Mouse (Mus musculus): Measurements from ENCODE around the gene Leo1.
"Not testable (repeated sequence)": the region's sequence is repeated elsewhere in the genome, so short reads cannot be mapped to it uniquely, and the experiment has no call there.

Gene Leo1

GRCm38 (mm10) chr9:75427366-75428273, 13.7 kb upstream of the Leo1 start:
- no peak for DNase-seq

GRCm38 (mm10) chr9:75428274-75428600, 13.1 kb upstream of the Leo1 start:
- DNase-seq, result no peak

- DNase-seq, result no peak
Observed at GRCm38 (mm10) chr9:75429040-75429439, 12.3 kb upstream of the Leo1 start.

DNA sequence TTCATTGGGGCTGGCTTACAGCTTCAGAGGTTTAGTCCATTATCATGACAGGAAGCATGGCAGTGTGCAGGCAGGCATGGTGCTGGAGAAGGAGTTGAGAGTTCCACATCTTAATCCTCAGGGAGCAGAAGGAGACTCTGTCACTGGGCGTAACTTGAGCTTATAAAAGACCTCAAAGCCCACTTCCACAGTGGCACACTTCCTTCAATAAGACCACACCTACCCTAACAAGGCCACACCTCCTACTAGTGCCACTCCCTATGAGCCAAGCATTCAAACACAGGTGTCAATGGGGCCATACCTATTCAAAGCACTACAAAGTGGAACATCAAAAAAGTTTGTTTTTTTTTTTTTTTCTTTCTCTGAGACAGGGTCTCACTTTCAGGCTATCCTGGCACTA, 11.7 kb upstream of the Leo1 start:
- no peak for DNase-seq

- no peak for DNase-seq
Observed at GRCm38 (mm10) chr9:75430822-75431621, 10.3 kb upstream of the Leo1 start.

GRCm38 (mm10) chr9:75432694-75433093, 8.6 kb upstream of the Leo1 start:
- no peak for DNase-seq

DNA sequence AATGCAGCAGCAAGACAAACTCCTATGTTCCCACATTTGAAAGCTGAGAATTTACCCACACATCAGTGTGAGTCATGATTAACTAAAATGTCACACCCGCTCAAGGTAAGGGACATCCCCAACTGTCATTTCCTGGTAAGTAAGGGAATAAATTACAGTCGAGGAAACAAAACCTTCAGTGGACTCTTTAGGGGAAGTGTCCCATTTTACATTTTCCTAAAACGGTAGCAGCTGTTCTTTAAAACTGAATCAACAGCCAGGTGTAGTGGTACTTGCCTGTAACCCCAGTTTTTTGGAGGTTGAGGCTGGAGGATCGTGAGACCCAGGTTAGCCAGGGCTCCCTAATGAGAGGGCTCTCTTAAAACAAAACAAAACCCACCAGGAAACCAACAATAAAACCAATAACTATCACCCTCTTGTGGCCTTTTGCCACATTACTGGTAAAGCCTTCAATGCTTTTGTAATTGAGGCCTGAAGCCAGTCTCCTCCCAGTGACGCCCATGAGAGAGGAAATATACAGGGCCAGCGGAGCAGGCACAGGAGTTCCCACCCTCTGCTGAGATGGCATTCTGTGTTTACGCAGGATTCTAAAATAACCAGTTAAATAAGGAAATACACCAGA, 7.0 kb upstream of the Leo1 start:
- DNase-seq, result peak in 1 of 2 experiments; percentile 44

- no peak for DNase-seq
Observed at GRCm38 (mm10) chr9:75434872-75435271, 6.5 kb upstream of the Leo1 start.

DNA sequence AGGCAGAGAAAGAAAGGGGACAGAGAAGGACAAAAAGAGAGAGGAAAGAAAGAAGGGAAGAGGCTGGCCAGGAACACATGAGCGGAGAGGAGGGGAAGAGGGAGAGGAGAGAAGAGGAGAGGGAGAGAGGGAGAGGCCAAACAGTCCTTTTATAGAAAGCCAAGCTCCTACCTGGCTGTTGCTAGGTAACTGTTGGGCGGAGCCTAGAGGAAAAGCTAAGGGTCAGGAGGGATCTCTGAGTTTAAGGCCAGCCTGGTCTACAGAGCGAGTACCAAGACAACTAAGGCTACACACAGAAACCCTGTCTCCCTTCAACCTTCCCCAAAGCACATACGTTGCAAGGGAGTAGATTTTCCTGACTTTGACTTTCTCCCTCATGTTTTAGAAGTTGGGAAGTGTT, 6.0 kb upstream of the Leo1 start:
- no peak for DNase-seq

- peak; percentile 48 to 59 for DNase-seq
Observed at GRCm38 (mm10) chr9:75435918-75436317, 5.4 kb upstream of the Leo1 start.

- peak in 1 of 2 experiments; percentile 37 for DNase-seq
Observed at GRCm38 (mm10) chr9:75437653-75438385, 3.5 kb upstream of the Leo1 start.

DNA sequence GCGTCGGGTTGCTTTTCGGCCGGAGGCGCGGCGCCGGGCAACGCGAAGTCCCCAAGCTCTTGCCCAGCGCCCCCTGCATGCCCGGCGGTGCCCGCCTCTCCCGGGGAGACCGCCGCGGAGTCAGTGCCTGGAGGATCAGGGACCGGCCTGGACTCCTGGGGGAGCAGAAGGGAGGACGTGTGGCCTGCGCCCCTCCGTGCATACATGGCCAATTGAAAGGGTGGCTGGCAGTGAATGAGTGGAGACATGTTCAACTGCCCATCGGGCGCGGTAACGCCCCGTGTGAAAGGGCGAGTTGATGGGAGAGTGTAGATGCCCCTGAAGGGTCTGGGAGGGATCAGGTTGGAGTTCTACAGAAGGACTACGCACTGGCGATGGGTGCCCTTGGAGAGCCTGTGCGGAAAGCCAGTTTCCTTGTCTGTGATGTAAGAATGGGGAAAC, 387 bp downstream of the Leo1 start:
- peak in 1 of 2 experiments; percentile 56 for DNase-seq

- DNase-seq, result no peak
Observed at GRCm38 (mm10) chr9:75444981-75445380, 3.7 kb downstream of the Leo1 start.

- DNase-seq, result not testable (repeated sequence)
Observed at GRCm38 (mm10) chr9:75446574-75446973, 5.2 kb downstream of the Leo1 start.

DNA sequence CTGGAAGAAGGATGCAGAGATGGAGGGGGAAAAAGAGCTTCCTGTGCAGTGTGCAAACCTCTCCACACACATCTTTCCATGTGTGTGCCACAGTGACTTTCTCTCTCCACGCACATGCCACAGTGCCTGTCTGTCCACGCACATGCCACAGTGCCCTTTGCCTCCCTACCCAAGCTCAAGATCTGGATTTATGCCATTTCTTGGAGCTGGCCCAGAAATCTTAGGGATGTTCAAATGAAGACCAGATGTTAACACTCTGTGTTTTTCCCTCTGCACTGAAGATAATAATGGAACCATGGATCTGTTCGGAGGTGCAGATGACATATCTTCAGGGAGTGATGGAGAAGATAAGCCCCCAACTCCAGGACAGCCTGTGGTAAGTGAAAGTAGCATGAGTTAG, 6.7 kb downstream of the Leo1 start:
- no peak for DNase-seq

- no peak for DNase-seq
Observed at GRCm38 (mm10) chr9:75453994-75454393, 12.7 kb downstream of the Leo1 start.

GRCm38 (mm10) chr9:75455684-75456083, 14.4 kb downstream of the Leo1 start:
- DNase-seq, result no peak

DNA sequence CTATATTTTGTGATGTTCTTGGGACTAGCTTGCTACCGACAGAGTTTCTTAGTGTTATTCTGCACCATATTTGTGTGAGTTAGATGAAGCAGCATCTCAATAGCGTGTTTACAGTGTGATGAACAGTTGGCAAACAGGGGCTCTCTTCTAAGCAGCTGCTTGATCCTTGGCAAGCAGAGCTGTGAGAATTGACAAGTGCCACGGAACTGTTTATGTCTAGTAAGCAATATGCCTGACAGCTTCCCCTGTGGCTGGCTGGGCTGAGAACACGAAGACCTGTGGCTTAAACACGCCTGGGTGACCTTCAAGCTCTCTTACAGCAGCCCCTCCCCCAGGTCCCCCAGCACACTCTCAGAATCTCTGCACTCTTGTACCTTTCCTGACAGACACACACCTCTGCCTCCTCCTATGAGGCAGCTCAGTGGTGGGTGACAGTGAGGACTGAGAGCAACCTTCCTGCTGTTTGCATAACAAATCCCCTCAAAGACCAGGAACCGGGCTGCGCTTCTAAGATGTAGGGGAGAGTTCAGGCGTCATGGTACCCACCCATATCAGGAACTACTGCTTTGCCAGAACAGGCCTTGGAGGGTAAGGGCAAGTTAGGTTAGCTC, 21.8 kb downstream of the Leo1 start:
- DNase-seq, result no peak

GRCm38 (mm10) chr9:75465856-75466255, 24.5 kb downstream of the Leo1 start:
- no peak for DNase-seq

- DNase-seq, result no peak
Observed at GRCm38 (mm10) chr9:75466641-75467040, 25.3 kb downstream of the Leo1 start.

DNA sequence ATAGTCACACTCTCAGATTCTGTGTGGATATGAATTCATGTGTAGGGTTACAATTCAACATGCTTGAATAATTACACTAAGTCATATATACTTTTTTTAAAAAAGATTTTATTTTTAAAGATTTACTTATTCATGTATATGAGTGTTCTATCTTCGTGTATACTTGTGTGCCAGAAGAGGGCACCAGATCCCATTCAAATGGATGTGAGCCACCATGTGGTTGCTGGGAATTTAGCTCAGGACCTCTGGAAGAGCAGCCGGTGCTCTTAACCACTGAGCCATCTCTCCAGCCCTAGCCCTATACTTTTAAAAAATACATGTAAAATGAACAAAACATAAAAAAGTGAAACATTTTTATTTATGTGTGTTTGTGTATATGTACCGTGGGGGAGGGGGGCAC, 26.3 kb downstream of the Leo1 start:
- no peak for DNase-seq

- DNase-seq, result peak; percentile 11 to 18
Observed at GRCm38 (mm10) chr9:75468297-75468696, 27.0 kb downstream of the Leo1 start.

All from thymus, adult 18-20 months (tissue).